Mouse (Mus musculus) limb, embryonic 11.5 days (tissue): ENCODE data around the gene Capn12. TPM values are rescaled to one million over a fixed set of nuclear protein-coding genes. Genes with fewer than 3 reads are reported as not detected.
A peak's percentile ranks its signal among the peaks of the same experiment; 100 is the strongest.

Experiments
- ATAC-seq: fragments of 200-750 bp; cut with Nextera tagmentation; 2 replicates; pipeline ENCODE4 v1.8.0; 2017; ENCODE audit warnings: low read depth; ENCODE audit not compliant: insufficient number of reproducible peaks, low FRiP score, low TSS enrichment
- DNase-seq: peaks from one replicate; pipeline ENCODE4 v3.0.0-alpha.2; 2015; ENCODE audit warnings: low spot score
- H3K27ac ChIP-seq: fragments of 300-500 bp; sonication (generic); replicated peaks from 2 replicates; pipeline ENCODE4 v1.5.1; 2014; ENCODE audit warnings: low read depth, mild to moderate bottlenecking, low read length
- H3K27me3 ChIP-seq: fragments of 300-500 bp; sonication (generic); 2 replicates; pipeline ENCODE4 v1.6.1; 2014; ENCODE audit warnings: mild to moderate bottlenecking, low read length, mixed read lengths; ENCODE audit not compliant: control insufficient read depth, insufficient read depth
- H3K36me3 ChIP-seq: fragments of 300-500 bp; sonication (generic); 2 replicates; pipeline ENCODE4 v1.6.1; 2014; ENCODE audit warnings: mild to moderate bottlenecking, low read length, moderate library complexity, mixed read lengths; ENCODE audit not compliant: control insufficient read depth, insufficient read depth
- H3K4me1 ChIP-seq: fragments of 300-500 bp; sonication (generic); 2 replicates; pipeline ENCODE4 v1.6.1; 2014; ENCODE audit warnings: low read length, mixed read lengths; ENCODE audit not compliant: control insufficient read depth, insufficient read depth
- H3K4me2 ChIP-seq: fragments of 300-500 bp; sonication (generic); 2 replicates; pipeline ENCODE4 v1.6.1; 2014; ENCODE audit warnings: low read depth, mild to moderate bottlenecking, moderate library complexity; ENCODE audit not compliant: severe bottlenecking
- H3K4me3 ChIP-seq: fragments of 300-500 bp; sonication (generic); 2 replicates; pipeline ENCODE4 v1.5.1; 2014; ENCODE audit warnings: low read depth, low read length
- H3K9ac ChIP-seq: fragments of 300-500 bp; sonication (generic); 2 replicates; pipeline ENCODE4 v1.6.1; 2014; ENCODE audit warnings: mild to moderate bottlenecking, low read length
- H3K9me3 ChIP-seq: fragments of 300-500 bp; sonication (generic); 2 replicates; pipeline ENCODE4 v1.6.1; 2016; ENCODE audit warnings: low read length; ENCODE audit not compliant: control insufficient read depth
- WGBS: fragments of 180-500 bp; shearing (Covaris S2); extraction: QIAGEN DNeasy Blood & Tissue Kit; methylation state at CpG from one replicate; pipeline ENCODE4 v1.1.7; 2014; 5-methylcytosine and 5-hydroxymethylcytosine counted together
- polyA plus RNA-seq: library from polyadenylated mRNA; unstranded; fragments of >200 nt; fragmentation: Nextera tagmentation; extraction: Ambion mirVana; gene quantifications from 2 replicates; pipeline ENCODE4 v1.2.1, GENCODE M21; 2014

Capn12 gene
- polyA plus RNA-seq, 1 experiment from 2014 or later = 0.59 TPM

- no peak overlapping the region for H3K4me2 ChIP-seq
- WGBS = 81% methylated on average over 10 of the region's 10 CpGs
- H3K9ac ChIP-seq = no peak overlapping the region
- ATAC-seq = no peak
- no peak overlapping the region for H3K4me3 ChIP-seq
- no peaks in the 10 kb centered on the region for H3K9me3 ChIP-seq
- H3K27me3 ChIP-seq = no peaks in the 10 kb centered on the region
- H3K4me1 ChIP-seq = peaks cover 5% of the 10 kb centered on the region
- H3K27ac ChIP-seq = no peak overlapping the region
- H3K36me3 ChIP-seq = peaks cover 25% of the 10 kb centered on the region
- no peak for DNase-seq
Observed at GRCm38 (mm10) chr7:28917503-28918426, 36.5 kb downstream of the Capn12 start.

DNA sequence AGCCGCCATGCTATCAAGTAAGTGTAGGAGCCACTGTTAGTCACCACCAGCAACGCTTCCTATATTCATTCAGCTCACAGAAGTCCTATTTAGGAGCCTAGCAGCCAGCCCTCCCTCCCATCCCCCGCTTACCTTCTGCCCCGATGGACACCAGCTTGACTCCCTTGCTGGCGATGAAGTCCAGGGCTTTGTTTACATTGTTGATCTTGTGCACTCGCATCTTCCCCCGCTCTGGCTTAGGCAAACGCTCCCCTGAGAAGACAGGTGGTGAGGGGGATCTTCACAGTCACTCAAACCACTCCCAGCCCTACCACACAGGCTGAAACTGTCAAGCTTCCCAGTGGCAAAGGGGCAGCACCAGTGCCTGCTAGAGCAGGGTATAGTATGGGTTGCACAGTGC lies 37.3 kb downstream of the Capn12 start:
- H3K27ac ChIP-seq = no peak overlapping the region
- H3K9me3 ChIP-seq = no peaks in the 10 kb centered on the region
- DNase-seq (no peak), ATAC-seq (no peak)
- no peak overlapping the region for H3K4me3 ChIP-seq
- peaks cover 25% of the 10 kb centered on the region for H3K36me3 ChIP-seq
- H3K9ac ChIP-seq = no peak overlapping the region
- peaks cover 13% of the 10 kb centered on the region for H3K4me1 ChIP-seq
- no peaks in the 10 kb centered on the region for H3K27me3 ChIP-seq
- no peak overlapping the region for H3K4me2 ChIP-seq
- WGBS = 81% methylated on average over 8 of the region's 8 CpGs

DNA sequence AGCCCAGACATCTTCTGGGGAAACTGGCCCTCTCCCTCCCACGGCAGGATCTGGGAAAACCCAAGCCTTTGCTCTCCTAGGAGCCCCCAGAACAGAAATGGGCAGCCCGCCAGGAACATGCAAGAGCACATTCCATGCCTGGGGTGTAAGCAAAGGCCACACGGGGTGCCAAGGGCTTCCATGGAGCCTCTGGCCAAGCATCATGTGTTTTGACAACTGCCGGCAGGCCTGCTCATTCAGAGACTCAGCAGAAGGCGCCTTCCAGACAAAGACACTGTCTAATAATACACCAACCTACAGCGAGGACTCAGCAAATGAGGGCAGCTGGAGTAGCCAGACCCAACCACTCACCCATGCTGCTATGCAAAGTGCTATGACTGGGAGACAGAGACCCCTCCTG lies 38.6 kb downstream of the Capn12 start:
- Histone ChIP-seq H3K9ac (no peak overlapping the region), H3K4me1 (peaks cover 25% of the 10 kb centered on the region), H3K4me3 (no peak overlapping the region), H3K36me3 (peaks cover 20% of the 10 kb centered on the region), H3K9me3 (no peaks in the 10 kb centered on the region), H3K4me2 (no peak overlapping the region), H3K27ac (no peak overlapping the region), H3K27me3 (no peaks in the 10 kb centered on the region)
- no peak for ATAC-seq
- WGBS = 74% methylated on average over 6 of the region's 6 CpGs
- no peak for DNase-seq

DNA sequence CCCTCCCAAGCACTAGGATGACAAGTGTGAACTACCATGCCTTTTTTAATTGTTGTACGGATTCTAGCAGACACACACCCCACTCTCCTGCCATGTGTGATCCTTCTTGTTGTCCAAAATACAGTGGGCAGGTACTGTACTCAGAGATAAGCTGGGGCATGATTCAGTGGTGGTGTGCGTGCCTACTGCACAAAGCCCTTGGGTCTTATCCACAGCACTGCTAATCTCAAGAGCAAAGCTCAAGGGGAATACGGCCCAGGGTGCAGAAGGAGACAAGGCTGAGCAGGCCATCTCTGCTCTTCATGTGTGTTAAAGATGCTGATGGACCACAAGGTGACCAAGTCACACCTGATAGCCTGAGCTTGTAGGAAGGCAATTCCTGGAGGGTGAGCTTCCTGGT lies 40.0 kb downstream of the Capn12 start:
- Histone ChIP-seq H3K27me3 (no peaks in the 10 kb centered on the region), H3K4me2 (no peak overlapping the region), H3K9me3 (no peaks in the 10 kb centered on the region), H3K36me3 (peaks cover 10% of the 10 kb centered on the region), H3K9ac (no peak overlapping the region), H3K4me3 (no peak overlapping the region), H3K27ac (no peak overlapping the region), H3K4me1 (peaks cover 34% of the 10 kb centered on the region)
- WGBS = 95% methylated on average over 3 of the region's 3 CpGs
- DNase-seq (no peak), ATAC-seq (no peak)

- peaks cover 34% of the 10 kb centered on the region for H3K4me1 ChIP-seq
- WGBS = 91% methylated on average over 8 of the region's 8 CpGs
- H3K27ac ChIP-seq = no peak overlapping the region
- H3K9ac ChIP-seq = no peak overlapping the region
- H3K4me3 ChIP-seq = no peak overlapping the region
- no peaks in the 10 kb centered on the region for H3K9me3 ChIP-seq
- DNase-seq (no peak), ATAC-seq (no peak)
- H3K4me2 ChIP-seq = no peak overlapping the region
- H3K27me3 ChIP-seq = no peaks in the 10 kb centered on the region
- H3K36me3 ChIP-seq = peaks cover 10% of the 10 kb centered on the region
Observed at GRCm38 (mm10) chr7:28921722-28922465, 40.7 kb downstream of the Capn12 start.

- Histone ChIP-seq H3K4me3 (no peak overlapping the region), H3K9me3 (no peaks in the 10 kb centered on the region), H3K4me2 (no peak overlapping the region), H3K27ac (peak overlapping the region; percentile 93; the same call in 1 of the 2 replicates), H3K9ac (no peak overlapping the region), H3K36me3 (peaks cover 5% of the 10 kb centered on the region; the same call in 1 of the 2 replicates), H3K27me3 (no peaks in the 10 kb centered on the region), H3K4me1 (peaks cover 34% of the 10 kb centered on the region)
- no peak for DNase-seq
- no peak for ATAC-seq
- WGBS = 78% methylated on average over 4 of the region's 4 CpGs
Observed at GRCm38 (mm10) chr7:28922606-28923005, 41.4 kb downstream of the Capn12 start.

- peak overlapping the region; percentile 46 for H3K9ac ChIP-seq
Observed at GRCm38 (mm10) chr7:28923865-28924291, 42.7 kb downstream of the Capn12 start.

GRCm38 (mm10) chr7:28924802-28925201 lies 43.6 kb downstream of the Capn12 start:
- H3K4me2 ChIP-seq = no peak overlapping the region
- no peak for ATAC-seq

More at GRCm38 (mm10) chr7:28923865-28924291, 42.7 kb downstream of the Capn12 start:
- Histone ChIP-seq H3K4me1 (peaks cover 34% of the 10 kb centered on the region), H3K27me3 (no peaks in the 10 kb centered on the region), H3K4me2 (peak overlapping the region; percentile 34; the same call in 1 of the 2 replicates), H3K9me3 (no peaks in the 10 kb centered on the region), H3K36me3 (0 out of 2 replicates have a peak, but pooled peaks cover 3% of the 10 kb centered on the region), H3K27ac (peak overlapping the region; percentile 93), H3K4me3 (no peak overlapping the region)
- DNase-seq = peak; percentile 76
- WGBS = 5% methylated on average over 4 of the region's 4 CpGs
- ATAC-seq = peak; percentile 89

More at GRCm38 (mm10) chr7:28924802-28925201, 43.6 kb downstream of the Capn12 start:
- H3K36me3 ChIP-seq = 0 out of 2 replicates have a peak, but pooled peaks cover 3% of the 10 kb centered on the region
- H3K27ac ChIP-seq = peak overlapping the region; percentile 93
- H3K4me3 ChIP-seq = no peak overlapping the region
- no peak for DNase-seq
- no peak overlapping the region for H3K9ac ChIP-seq
- H3K4me1 ChIP-seq = peaks cover 40% of the 10 kb centered on the region
- no peaks in the 10 kb centered on the region for H3K27me3 ChIP-seq
- H3K9me3 ChIP-seq = no peaks in the 10 kb centered on the region
- 78% methylated on average over 3 of the region's 3 CpGs for WGBS
